Mouse (Mus musculus): Measurements from ENCODE around the gene Gm5741. TPM values are rescaled to one million over a fixed set of nuclear protein-coding genes. Genes with fewer than 3 reads are reported as not detected.

Gene Gm5741
- polyA plus RNA-seq, 1 experiment from 2014 or later, result 1.3 TPM

DNA sequence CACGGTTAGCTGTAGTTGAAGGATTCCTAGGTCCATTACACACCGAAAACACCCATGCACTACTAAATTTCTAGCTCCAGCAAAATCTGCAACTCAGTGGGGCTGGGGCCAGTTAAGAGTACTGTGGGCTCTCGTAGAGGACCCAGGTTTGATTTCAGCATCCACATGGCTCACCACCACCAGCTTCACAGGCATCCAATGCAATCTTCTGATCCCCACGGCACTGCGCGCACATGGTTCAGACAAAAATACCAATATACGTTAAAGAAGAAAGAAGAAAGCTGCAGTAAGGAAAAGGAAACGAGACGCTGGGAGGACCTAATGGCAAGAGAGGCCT lies 31.4 kb downstream of the Gm5741 start:
- Histone ChIP-seq H3K9ac (peak overlapping the region; percentile 72), H3K4me1 (peaks cover 37% of the 10 kb centered on the region), H3K4me2 (peak overlapping the region; percentile 83), H3K27me3 (no peaks in the 10 kb centered on the region), H3K4me3 (replicated peaks) (peak overlapping the region; percentile 83), H3K36me3 (replicated peaks) (peaks cover 46% of the 10 kb centered on the region), H3K9me3 (no peaks in the 10 kb centered on the region), H3K27ac (peak overlapping the region; percentile 84)
- 0% methylated on average over 9 of the region's 9 CpGs for WGBS
- ATAC-seq (ENCODE audit: low FRiP score), result peak; percentile 45

DNA sequence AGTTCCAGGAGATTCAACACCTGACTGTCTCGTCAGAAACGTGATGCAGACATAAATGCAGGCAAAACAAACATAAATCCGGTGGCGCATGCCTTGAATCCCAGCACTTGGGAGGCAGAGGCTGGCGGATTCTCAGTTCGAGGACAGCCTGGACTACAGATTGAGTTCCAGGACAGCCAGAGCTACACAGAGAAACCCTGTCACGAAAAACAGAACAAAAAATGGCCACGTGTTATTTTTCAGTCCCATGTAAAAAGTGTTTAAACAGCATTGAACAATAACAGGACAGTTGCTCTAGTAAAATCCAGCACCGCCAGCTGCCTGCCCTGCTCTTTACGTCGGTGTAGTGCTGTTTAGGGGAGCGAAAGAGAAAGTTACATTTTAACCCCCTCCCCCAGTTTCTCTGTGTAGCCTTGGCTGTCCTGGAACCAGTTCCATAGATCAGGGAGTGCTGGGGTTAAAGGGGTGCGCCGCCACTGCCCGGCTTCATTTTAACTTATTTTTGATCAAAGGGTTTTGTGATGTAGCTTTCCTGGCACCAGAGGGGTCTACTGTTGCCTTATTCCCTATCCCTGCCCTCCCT lies 32.0 kb downstream of the Gm5741 start:
- Histone ChIP-seq H3K4me1 (peaks cover 37% of the 10 kb centered on the region), H3K27me3 (no peaks in the 10 kb centered on the region), H3K4me3 (replicated peaks) (peak overlapping the region; percentile 83), H3K9ac (peak overlapping the region; percentile 72), H3K27ac (peak overlapping the region; percentile 84), H3K4me2 (peak overlapping the region; percentile 83), H3K36me3 (replicated peaks) (peaks cover 44% of the 10 kb centered on the region), H3K9me3 (no peaks in the 10 kb centered on the region)
- WGBS, result under 1% methylated on average over 15 of the region's 15 CpGs
- peak; percentile 2; the same call in 1 of the 2 replicates for ATAC-seq (ENCODE audit: low FRiP score)

DNA sequence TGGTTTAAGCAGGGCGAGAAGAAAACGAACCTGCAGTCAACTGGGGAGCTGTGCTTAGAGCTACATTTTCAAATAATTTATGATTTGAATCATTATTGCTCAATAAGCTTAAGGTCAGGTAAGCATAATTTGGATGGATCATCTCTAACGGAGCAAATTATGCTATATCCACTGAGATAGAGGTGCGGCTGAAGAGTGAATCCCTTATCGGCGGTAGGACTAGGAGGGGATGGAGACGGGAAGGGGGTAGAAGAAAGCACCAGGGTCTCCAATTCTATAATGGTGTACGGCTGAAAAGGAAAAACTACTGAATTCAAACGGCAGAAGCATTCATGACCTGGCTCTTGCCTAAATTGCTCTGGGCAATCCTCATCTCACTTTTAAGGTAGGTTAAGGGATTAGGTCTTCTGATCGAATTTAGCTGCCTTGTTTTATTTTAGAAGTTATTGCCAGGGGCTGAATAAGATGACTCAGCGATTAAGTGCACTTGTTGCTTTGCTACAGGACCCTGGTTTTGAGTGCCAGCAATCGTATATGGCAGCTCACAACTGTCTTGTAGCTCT lies 32.5 kb downstream of the Gm5741 start:
- Histone ChIP-seq H3K9ac (peak overlapping the region; percentile 72), H3K36me3 (replicated peaks) (peaks cover 44% of the 10 kb centered on the region), H3K4me3 (replicated peaks) (peak overlapping the region; percentile 83), H3K27me3 (no peaks in the 10 kb centered on the region), H3K4me1 (peaks cover 37% of the 10 kb centered on the region), H3K27ac (peak overlapping the region; percentile 84; the same call in 1 of the 2 replicates), H3K4me2 (peak overlapping the region; percentile 83), H3K9me3 (no peaks in the 10 kb centered on the region)
- no peak for ATAC-seq (ENCODE audit: low FRiP score)
- WGBS, result 8% methylated on average over 12 of the region's 12 CpGs

- Histone ChIP-seq H3K4me3 (replicated peaks) (peak overlapping the region; percentile 83), H3K36me3 (replicated peaks) (peaks cover 44% of the 10 kb centered on the region), H3K4me1 (peaks cover 33% of the 10 kb centered on the region), H3K4me2 (peak overlapping the region; percentile 83), H3K27me3 (no peaks in the 10 kb centered on the region), H3K9ac (peak overlapping the region; percentile 72; the same call in 1 of the 2 replicates), H3K9me3 (no peaks in the 10 kb centered on the region), H3K27ac (no peak overlapping the region)
- no peak for ATAC-seq (ENCODE audit: low FRiP score)
- 4% methylated on average over 13 of the region's 13 CpGs for WGBS
These were observed 33.0 kb downstream of the Gm5741 start for GRCm38 (mm10) chr8:85034764-85035163.

DNA sequence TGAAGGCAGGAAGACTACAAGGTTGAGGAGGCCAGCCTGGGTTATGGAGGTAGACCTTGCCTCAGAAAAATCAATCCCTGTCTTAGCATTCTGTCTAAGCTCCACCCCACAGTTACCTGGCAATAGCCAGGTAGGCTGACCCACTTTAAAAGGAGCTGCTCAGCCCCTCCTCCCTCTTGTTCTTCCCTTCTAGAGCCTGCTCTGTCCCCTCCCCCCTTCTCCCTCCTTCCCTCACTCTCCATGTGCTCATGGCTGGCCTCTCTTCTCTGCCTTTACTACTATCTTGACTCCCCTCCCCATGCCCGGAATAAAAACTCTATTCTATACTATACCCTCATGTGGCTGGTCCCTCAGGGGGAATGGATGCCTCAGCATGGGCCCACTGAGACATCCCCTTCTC lies 33.9 kb downstream of the Gm5741 start:
- 0 out of 2 replicates have a peak overlapping the region, but pooled peaks have one; percentile 3 for H3K27ac ChIP-seq
- H3K4me2 ChIP-seq, result no peak overlapping the region
- H3K36me3 ChIP-seq (replicated peaks), result peaks cover 53% of the 10 kb centered on the region
- no peak overlapping the region for H3K9ac ChIP-seq
- 67% methylated on average over 1 of the region's 1 CpGs for WGBS
- peaks cover 35% of the 10 kb centered on the region for H3K4me1 ChIP-seq
- H3K4me3 ChIP-seq (replicated peaks), result no peak overlapping the region
- no peaks in the 10 kb centered on the region for H3K9me3 ChIP-seq
- no peak for ATAC-seq (ENCODE audit: low FRiP score)
- no peaks in the 10 kb centered on the region for H3K27me3 ChIP-seq

DNA sequence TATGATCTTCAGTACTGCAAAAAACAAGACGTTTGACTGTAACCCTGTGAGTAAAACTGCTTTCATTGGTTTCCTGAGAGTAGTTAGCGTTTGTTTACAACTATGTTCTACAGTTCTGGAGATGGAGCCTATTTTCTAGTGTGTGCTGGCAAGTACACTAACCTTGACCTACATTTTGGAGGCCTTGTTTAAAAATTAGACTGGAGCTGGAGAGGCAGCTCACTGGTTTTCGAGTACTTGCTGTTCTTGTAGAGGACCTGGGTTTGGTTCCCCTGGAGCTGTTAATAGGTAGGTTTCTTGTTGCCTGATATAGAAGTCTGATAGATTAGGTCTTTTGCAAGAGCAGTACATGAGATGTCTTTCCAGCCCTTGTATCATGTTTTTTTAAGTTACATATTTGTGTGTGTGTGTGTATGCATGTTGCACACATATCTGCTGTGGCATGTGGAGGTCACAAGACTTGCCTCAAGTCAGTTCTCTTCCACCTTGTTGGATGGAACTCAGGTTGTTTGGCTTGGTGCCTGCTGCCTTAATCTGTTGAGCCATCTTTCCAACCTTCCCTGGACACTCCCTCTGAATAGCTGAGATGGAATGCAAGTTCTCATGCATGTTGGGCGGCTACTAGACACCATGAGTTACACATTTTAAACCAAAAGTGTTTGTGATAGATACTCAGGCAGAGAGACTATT lies 35.0 kb downstream of the Gm5741 start:
- 84% methylated on average over 4 of the region's 4 CpGs for WGBS
- no peaks in the 10 kb centered on the region for H3K27me3 ChIP-seq
- H3K9ac ChIP-seq, result no peak overlapping the region
- no peaks in the 10 kb centered on the region for H3K9me3 ChIP-seq
- H3K4me1 ChIP-seq, result peaks cover 39% of the 10 kb centered on the region
- no peak overlapping the region for H3K4me2 ChIP-seq
- no peak for ATAC-seq (ENCODE audit: low FRiP score)
- H3K27ac ChIP-seq, result no peak overlapping the region
- H3K4me3 ChIP-seq (replicated peaks), result no peak overlapping the region
- peaks cover 54% of the 10 kb centered on the region for H3K36me3 ChIP-seq (replicated peaks)

GRCm38 (mm10) chr8:85029271-85029670 lies 38.5 kb downstream of the Gm5741 start:
- H3K4me3 ChIP-seq (replicated peaks), result peak overlapping the region; percentile 99
- H3K9me3 ChIP-seq, result no peaks in the 10 kb centered on the region
- H3K27me3 ChIP-seq, result no peaks in the 10 kb centered on the region
- ATAC-seq (ENCODE audit: low FRiP score), result no peak
- no peak overlapping the region for H3K27ac ChIP-seq
- H3K36me3 ChIP-seq (replicated peaks), result peaks cover 52% of the 10 kb centered on the region
- H3K4me2 ChIP-seq, result peak overlapping the region; percentile 97; the same call in 1 of the 2 replicates
- peaks cover 39% of the 10 kb centered on the region for H3K4me1 ChIP-seq
- WGBS, result 92% methylated on average over 14 of the region's 14 CpGs
- H3K9ac ChIP-seq, result peak overlapping the region; percentile 99; the same call in 1 of the 2 replicates

DNA sequence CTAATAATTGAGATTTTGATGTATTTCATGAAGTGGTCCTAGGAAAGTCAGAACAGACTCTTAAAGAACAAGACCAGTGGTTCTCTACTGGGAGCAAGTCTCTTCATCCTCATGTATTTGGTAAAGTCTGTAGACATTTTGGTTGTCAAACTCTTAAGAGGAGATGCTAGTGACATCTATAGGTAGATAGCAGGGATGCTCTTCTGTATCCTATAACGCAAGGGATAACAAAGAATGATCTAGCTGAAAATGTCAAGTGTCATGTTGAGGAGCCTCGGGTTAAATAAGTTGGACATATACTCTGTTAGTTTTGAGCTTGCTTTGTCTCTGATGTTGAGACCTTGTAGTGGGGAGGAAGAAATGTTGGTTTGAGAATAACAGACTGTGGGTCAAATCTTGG lies 39.9 kb downstream of the Gm5741 start:
- ATAC-seq (ENCODE audit: low FRiP score), result no peak
- 27% methylated on average over 2 of the region's 2 CpGs for WGBS
- Histone ChIP-seq H3K9me3 (no peaks in the 10 kb centered on the region), H3K4me2 (peak overlapping the region; percentile 97), H3K27me3 (no peaks in the 10 kb centered on the region), H3K27ac (no peak overlapping the region), H3K9ac (peak overlapping the region; percentile 99), H3K4me3 (replicated peaks) (peak overlapping the region; percentile 99), H3K36me3 (replicated peaks) (peaks cover 50% of the 10 kb centered on the region), H3K4me1 (peaks cover 43% of the 10 kb centered on the region)

DNA sequence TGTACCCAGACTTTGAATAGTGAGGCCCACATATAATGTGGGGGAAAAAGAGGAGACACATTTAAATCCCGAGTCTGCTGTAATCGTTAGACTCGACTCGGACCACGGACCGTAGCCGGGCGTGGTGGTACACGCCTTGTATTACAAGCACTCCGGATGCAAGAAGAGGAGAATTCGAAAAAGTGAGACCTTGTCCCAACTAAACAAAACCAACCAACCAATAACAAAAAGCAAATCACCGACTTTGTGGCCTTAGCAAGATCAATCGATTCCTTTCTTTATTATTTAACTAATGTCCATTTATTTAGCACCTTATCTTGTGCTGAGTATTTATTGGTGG lies 40.3 kb downstream of the Gm5741 start:
- Histone ChIP-seq H3K9me3 (no peaks in the 10 kb centered on the region), H3K36me3 (replicated peaks) (peaks cover 50% of the 10 kb centered on the region), H3K4me3 (replicated peaks) (peak overlapping the region; percentile 99)

DNA sequence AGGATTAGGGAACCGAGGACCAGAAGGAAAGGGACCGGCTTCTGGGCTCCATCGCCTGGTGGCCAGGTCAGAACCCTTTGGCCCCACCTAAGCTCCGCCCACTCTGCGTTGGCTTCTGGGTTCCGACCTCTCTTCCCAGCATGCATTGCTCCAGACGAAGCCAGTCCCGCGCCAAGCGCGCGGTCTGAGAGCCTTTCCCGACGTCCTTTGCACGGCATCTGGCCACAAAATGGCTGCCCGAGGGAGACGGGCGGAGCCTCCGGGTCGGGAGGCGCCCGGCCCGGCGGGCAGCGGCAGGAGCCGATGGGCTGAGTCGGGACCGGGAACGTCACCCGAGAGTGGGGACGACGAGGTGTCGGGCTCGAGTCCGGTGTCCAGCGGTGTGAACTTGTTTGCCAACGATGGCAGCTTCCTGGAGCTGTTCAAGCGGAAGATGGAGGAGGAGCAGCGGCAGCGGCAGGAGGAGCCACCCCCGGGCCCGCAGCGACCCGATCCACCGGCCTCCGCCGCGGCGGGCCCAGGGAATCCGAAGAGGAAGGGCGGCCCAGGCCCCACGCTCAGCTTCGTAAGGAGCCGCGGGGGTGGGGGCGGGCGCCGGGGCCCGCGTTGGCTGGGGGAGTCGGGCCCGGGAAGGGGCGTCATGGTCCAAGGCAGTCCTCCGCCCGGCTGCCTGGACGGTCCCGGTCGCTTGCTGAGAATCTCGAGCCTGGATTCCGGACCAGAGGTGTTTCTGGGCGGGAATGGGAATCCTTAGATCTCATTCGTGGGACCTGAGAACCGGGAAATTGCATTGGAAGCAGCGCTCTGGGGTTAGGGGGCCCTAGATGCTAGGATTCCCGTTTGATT lies 40.9 kb downstream of the Gm5741 start, which contains the start of gene Trir:
Gene Trir (plus strand): TSS at position 154 of the 846 bp plus-strand sequence.
- Histone ChIP-seq H3K4me3 (replicated peaks) (peak within 1 kb of the TSS; percentile 99), H3K4me1 (peaks cover 47% of the 10 kb centered on the region), H3K27me3 (no peaks in the 10 kb centered on the region), H3K36me3 (replicated peaks) (peaks cover 50% of the 10 kb centered on the region), H3K27ac (peak within 1 kb of the TSS; percentile 88), H3K9me3 (no peaks in the 10 kb centered on the region), H3K9ac (peak within 1 kb of the TSS; percentile 99), H3K4me2 (peak within 1 kb of the TSS; percentile 97)
- under 1% methylated on average over 73 of the region's 75 CpGs for WGBS
- peak; percentile 80 for ATAC-seq (ENCODE audit: low FRiP score)

More for the DNA sequence above, 40.3 kb downstream of the Gm5741 start:
- peak overlapping the region; percentile 88; the same call in 1 of the 2 replicates for H3K27ac ChIP-seq
- H3K4me2 ChIP-seq, result peak overlapping the region; percentile 97
- H3K4me1 ChIP-seq, result peaks cover 43% of the 10 kb centered on the region
- H3K9ac ChIP-seq, result peak overlapping the region; percentile 99
- no peaks in the 10 kb centered on the region for H3K27me3 ChIP-seq
- 2% methylated on average over 13 of the region's 13 CpGs for WGBS
- ATAC-seq (ENCODE audit: low FRiP score), result no peak

DNA sequence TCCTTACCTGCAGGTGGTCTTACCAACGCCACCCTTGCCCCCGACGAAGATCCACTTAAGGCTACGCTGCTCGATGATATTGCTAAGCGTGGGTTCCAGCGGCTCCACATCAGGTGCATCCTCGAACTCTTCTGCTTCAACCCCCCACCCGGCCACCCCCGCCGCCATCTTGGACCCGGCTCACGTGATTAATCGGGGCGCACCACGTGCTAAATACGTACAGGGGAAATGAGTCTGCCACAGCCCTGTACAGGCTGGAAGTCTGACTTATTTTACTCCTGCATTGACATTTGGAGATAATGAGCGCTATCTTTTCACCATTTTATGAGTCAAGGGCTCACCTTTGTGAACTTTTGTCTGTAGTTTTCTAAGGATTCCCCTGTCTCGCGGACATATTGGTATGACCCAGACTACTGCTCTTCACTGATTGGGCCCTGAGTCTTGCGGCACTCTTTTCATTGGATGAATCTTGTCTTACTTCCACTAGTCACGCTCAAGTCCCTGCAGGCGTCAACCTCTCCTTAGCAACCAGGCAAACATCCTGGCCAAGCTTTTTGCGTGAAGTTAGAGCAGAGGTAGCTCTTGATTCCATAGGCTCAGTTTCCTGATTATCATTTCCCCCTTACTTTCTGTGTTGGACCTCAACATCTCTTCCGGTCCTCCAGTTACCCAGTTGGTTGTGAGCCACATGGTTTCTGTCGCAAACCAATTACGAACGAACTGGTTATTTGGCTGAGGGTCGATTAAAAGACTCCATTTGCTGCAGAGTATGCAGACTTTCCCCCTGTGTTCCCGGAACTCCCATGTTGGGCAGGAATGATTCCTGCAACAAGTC lies 42.5 kb downstream of the Gm5741 start, which contains the start of gene Asna1:
Gene Asna1 (minus strand): TSS at position 184 of the 835 bp plus-strand sequence.
- Histone ChIP-seq H3K36me3 (replicated peaks) (peaks cover 52% of the 10 kb centered on the region), H3K27me3 (no peaks in the 10 kb centered on the region), H3K4me2 (peak within 1 kb of the TSS; percentile 97), H3K9ac (peak within 1 kb of the TSS; percentile 87), H3K4me1 (peaks cover 48% of the 10 kb centered on the region), H3K27ac (peak within 1 kb of the TSS; percentile 88; the same call in 1 of the 2 replicates), H3K9me3 (no peaks in the 10 kb centered on the region), H3K4me3 (replicated peaks) (peak within 1 kb of the TSS; percentile 90)
- ATAC-seq (ENCODE audit: low FRiP score), result peak; percentile 90
- WGBS, result 9% methylated on average over 30 of the region's 30 CpGs
